Mouse (Mus musculus) forebrain, postnatal 0 days (tissue): ENCODE data around the gene H2-T24. TPM values are rescaled to one million over a fixed set of nuclear protein-coding genes. Genes with fewer than 3 reads are reported as not detected.
A peak's percentile ranks its signal among the peaks of the same experiment; 100 is the strongest.
"Not testable (repeated sequence)": the region's sequence is repeated elsewhere in the genome, so short reads cannot be mapped to it uniquely, and the experiment has no call there.

ENCODE experiments used
- ATAC-seq: fragments of 200-750 bp; cut with Nextera tagmentation; 2 replicates; pipeline ENCODE4 v1.8.0; 2017; ENCODE audit warnings: mild to moderate bottlenecking, moderate library complexity
- DNase-seq: peaks from one replicate; pipeline ENCODE4 v3.0.0-alpha.2; 2015
- H3K27ac ChIP-seq: fragments of 300-500 bp; sonication (generic); 2 replicates; pipeline ENCODE4 v1.5.1; 2014; ENCODE audit warnings: low read depth, mild to moderate bottlenecking, antibody characterized with exemption, low read length, moderate library complexity, mixed read lengths
- H3K27me3 ChIP-seq: fragments of 300-500 bp; sonication (generic); 2 replicates; pipeline ENCODE4 v1.6.1; 2014; ENCODE audit warnings: mild to moderate bottlenecking, low read length, mixed read lengths; ENCODE audit not compliant: insufficient read depth
- H3K36me3 ChIP-seq: fragments of 300-500 bp; sonication (generic); 2 replicates; pipeline ENCODE4 v1.6.1; 2014; ENCODE audit warnings: mild to moderate bottlenecking, moderate library complexity; ENCODE audit not compliant: insufficient read depth
- H3K4me1 ChIP-seq: fragments of 300-500 bp; sonication (generic); 2 replicates; pipeline ENCODE4 v1.6.1; 2014; ENCODE audit warnings: antibody characterized with exemption; ENCODE audit not compliant: insufficient read depth
- H3K4me2 ChIP-seq: fragments of 300-500 bp; sonication (generic); 2 replicates; pipeline ENCODE4 v1.6.1; 2014; ENCODE audit warnings: low read depth, mild to moderate bottlenecking, moderate library complexity
- H3K4me3 ChIP-seq: fragments of 300-500 bp; sonication (generic); 2 replicates; pipeline ENCODE4 v1.5.1; 2014; ENCODE audit warnings: low read depth, low read length, mixed read lengths
- H3K9ac ChIP-seq: fragments of 300-500 bp; sonication (generic); 2 replicates; pipeline ENCODE4 v1.6.1; 2014; ENCODE audit warnings: mild to moderate bottlenecking
- H3K9me3 ChIP-seq: fragments of 300-500 bp; sonication (generic); 2 replicates; pipeline ENCODE4 v1.6.1; 2016; ENCODE audit warnings: low read length
- CTCF ChIP-seq: sonication (generic); IDR thresholded peaks from 2 replicates; pipeline ENCODE4 v1.5.1; 2016; ENCODE audit warnings: antibody characterized with exemption, control low read depth, low read depth
- WGBS: fragments of 180-500 bp; shearing (Covaris S2); extraction: QIAGEN DNeasy Blood & Tissue Kit; methylation state at CpG from one replicate; pipeline ENCODE4 v1.1.7; 2014; 5-methylcytosine and 5-hydroxymethylcytosine counted together
- polyA plus RNA-seq: library from polyadenylated mRNA; unstranded; fragments of >200 nt; fragmentation: Nextera tagmentation; extraction: Ambion mirVana; gene quantifications from 2 replicates; pipeline ENCODE4 v1.2.1, GENCODE M21; 2015
- total RNA-seq: library from RNA; depleted of rRNA; stranded (reverse); fragments of >200 nt; gene quantifications from 2 replicates; pipeline ENCODE4 v1.2.3, GENCODE M21; 2014; rRNA removed

H2-T24 gene
- total RNA-seq (0.33 and 1.0 TPM in 2 replicates), polyA plus RNA-seq (1.6 and 4.7 TPM in 2 replicates)

GRCm38 (mm10) chr17:36020191-36021073 lies at the start of gene H2-T24:
Gene H2-T24 (minus strand): TSS chr17:36020560.
- Histone ChIP-seq H3K4me3 (no peak within 1 kb of the TSS), H3K9ac (no peak within 1 kb of the TSS), H3K27me3 (no peaks in the 10 kb centered on the region), H3K4me2 (no peak within 1 kb of the TSS), H3K27ac (no peak within 1 kb of the TSS), H3K4me1 (no peaks in the 10 kb centered on the region), H3K36me3 (peaks cover 4% of the 10 kb centered on the region; the same call in 1 of the 2 replicates), H3K9me3 (no peaks in the 10 kb centered on the region)
- ATAC-seq: peak; percentile 38; the same call in 1 of the 2 replicates
- DNase-seq: peak; percentile 10
- peak; percentile 41; the same call in 1 of the 2 replicates for TF ChIP-seq CTCF
- 43% methylated on average over 15 of the region's 15 CpGs for WGBS

- H3K36me3 ChIP-seq: no peaks in the 10 kb centered on the region
These were observed 40.5 kb upstream of the H2-T24 start for GRCm38 (mm10) chr17:36060829-36061228.

GRCm38 (mm10) chr17:36058362-36058761 lies 38.0 kb upstream of the H2-T24 start, which contains the start of gene Gm11127:
Gene Gm11127 (minus strand): TSS chr17:36058371.
- 73% methylated on average over 1 of the region's 1 CpGs for WGBS
- H3K27me3 ChIP-seq, H3K9me3 ChIP-seq, H3K4me2 ChIP-seq, H3K4me3 ChIP-seq, H3K9ac ChIP-seq, DNase-seq, ATAC-seq, H3K4me1 ChIP-seq, H3K36me3 ChIP-seq, H3K27ac ChIP-seq: not testable (repeated sequence)

More at GRCm38 (mm10) chr17:36060829-36061228, 40.5 kb upstream of the H2-T24 start:
- 28% methylated on average over 2 of the region's 2 CpGs for WGBS
- DNase-seq: peak; percentile 78
- Histone ChIP-seq H3K4me1 (no peaks in the 10 kb centered on the region), H3K4me3 (no peak overlapping the region), H3K4me2 (no peak overlapping the region), H3K27me3 (no peaks in the 10 kb centered on the region; the same call in 1 of the 2 replicates), H3K9me3 (no peaks in the 10 kb centered on the region), H3K9ac (no peak overlapping the region), H3K27ac (no peak overlapping the region)
- ATAC-seq: peak; percentile 69
- peak; percentile 74 for TF ChIP-seq CTCF

- ATAC-seq, H3K27me3 ChIP-seq, H3K9ac ChIP-seq, H3K9me3 ChIP-seq, H3K4me1 ChIP-seq, DNase-seq, H3K27ac ChIP-seq, H3K4me2 ChIP-seq, H3K4me3 ChIP-seq, H3K36me3 ChIP-seq: not testable (repeated sequence)
- 86% methylated on average over 23 of the region's 25 CpGs for WGBS
These were observed 37.6 kb upstream of the H2-T24 start for GRCm38 (mm10) chr17:36057927-36058326.

GRCm38 (mm10) chr17:36043286-36043685 lies 22.9 kb upstream of the H2-T24 start:
- H3K36me3 ChIP-seq: no peaks in the 10 kb centered on the region
- WGBS: 81% methylated on average over 3 of the region's 3 CpGs
- H3K4me1 ChIP-seq: no peaks in the 10 kb centered on the region
- no peak overlapping the region for H3K27ac ChIP-seq
- H3K4me3 ChIP-seq: no peak overlapping the region
- no peak overlapping the region for H3K9ac ChIP-seq
- no peak for TF ChIP-seq CTCF
- H3K9me3 ChIP-seq: no peaks in the 10 kb centered on the region
- ATAC-seq: no peak
- no peak for DNase-seq
- H3K27me3 ChIP-seq: no peaks in the 10 kb centered on the region
- peak overlapping the region; percentile 65; the same call in 1 of the 2 replicates for H3K4me2 ChIP-seq

- not testable (repeated sequence) for H3K4me1 ChIP-seq, H3K9me3 ChIP-seq, H3K36me3 ChIP-seq, H3K27me3 ChIP-seq, H3K27ac ChIP-seq
- under 1% methylated on average over 12 of the region's 12 CpGs for WGBS
- peak; percentile 96 for ATAC-seq
- Histone ChIP-seq H3K4me2 (peak within 1 kb of the TSS; percentile 65), H3K4me3 (peak within 1 kb of the TSS; percentile 35), H3K9ac (peak within 1 kb of the TSS; percentile 37)
- DNase-seq: peak; percentile 82
These were observed 22.3 kb upstream of the H2-T24 start, which contains the start of the genes H2-T22 and Gm6034 for GRCm38 (mm10) chr17:36042610-36043169. Gene H2-T22 (minus strand): TSS chr17:36042747. Gene Gm6034 (plus strand): TSS chr17:36042961.

GRCm38 (mm10) chr17:36042055-36042454 lies 21.7 kb upstream of the H2-T24 start:
- Histone ChIP-seq H3K4me3 (peak overlapping the region; percentile 35), H3K4me2 (peak overlapping the region; percentile 65), H3K9ac (peak overlapping the region; percentile 37)
- peak; percentile 61 for ATAC-seq
- DNase-seq, H3K4me1 ChIP-seq, H3K27ac ChIP-seq, H3K27me3 ChIP-seq, H3K36me3 ChIP-seq, H3K9me3 ChIP-seq: not testable (repeated sequence)
- WGBS: under 1% methylated on average over 19 of the region's 19 CpGs

- H3K9ac ChIP-seq, H3K27me3 ChIP-seq, H3K4me3 ChIP-seq, ATAC-seq, H3K27ac ChIP-seq, H3K9me3 ChIP-seq, DNase-seq, H3K36me3 ChIP-seq, H3K4me1 ChIP-seq, H3K4me2 ChIP-seq: not testable (repeated sequence)
- 85% methylated on average over 2 of the region's 2 CpGs for WGBS
These were observed 20.2 kb upstream of the H2-T24 start for GRCm38 (mm10) chr17:36040604-36041003.

GRCm38 (mm10) chr17:36036126-36036525 lies 15.8 kb upstream of the H2-T24 start:
- DNase-seq, H3K4me1 ChIP-seq, H3K27ac ChIP-seq, H3K9me3 ChIP-seq, H3K4me3 ChIP-seq, H3K27me3 ChIP-seq, H3K9ac ChIP-seq, H3K36me3 ChIP-seq, ATAC-seq, H3K4me2 ChIP-seq: not testable (repeated sequence)
- 90% methylated on average over 13 of the region's 13 CpGs for WGBS
